Mouse (Mus musculus): ENCODE results near the gene 2210408I21Rik. TPM values are rescaled to one million over a fixed set of nuclear protein-coding genes. Genes with fewer than 3 reads are reported as not detected.
"Not testable (repeated sequence)": the region's sequence is repeated elsewhere in the genome, so short reads cannot be mapped to it uniquely, and the experiment has no call there.

The 2210408I21Rik gene
- total RNA-seq (2021), result 10 to 100 TPM; 25.4 to 25.5 TPM

- peak; percentile 93 to 94 for DNase-seq (ENCODE audit: low spot score in 2 of 2)
- intact Hi-C loops (cut with DNase I), result no loop called here
Observed at GRCm38 (mm10) chr13:77134931-77135620, at the start of gene 2210408I21Rik, which contains the start of gene Slf1. TSS of gene 2210408I21Rik (plus strand) at chr13:77135540. TSS of gene Slf1 (minus strand) at chr13:77135473.

GRCm38 (mm10) chr13:77092876-77093275 is 42.5 kb upstream of the 2210408I21Rik start:
- intact Hi-C loops (cut with DNase I), result not testable (repeated sequence)
- DNase-seq (ENCODE audit: low spot score in 2 of 2), result peak in 1 of 2 experiments; percentile 18

- no peak for DNase-seq (ENCODE audit: low spot score in 2 of 2)
- intact Hi-C loops (cut with DNase I), result no loop called here
Observed at GRCm38 (mm10) chr13:77107734-77108133, 27.6 kb upstream of the 2210408I21Rik start.

GRCm38 (mm10) chr13:77118695-77119094 is 16.6 kb upstream of the 2210408I21Rik start:
- intact Hi-C loops (cut with DNase I), result no loop called here
- no peak for DNase-seq (ENCODE audit: low spot score in 2 of 2)

- no peak for DNase-seq (ENCODE audit: low spot score in 2 of 2)
- intact Hi-C loops (cut with DNase I), result no loop called here
Observed at GRCm38 (mm10) chr13:77125159-77125558, 10.2 kb upstream of the 2210408I21Rik start.

GRCm38 (mm10) chr13:77128240-77128639 is 7.1 kb upstream of the 2210408I21Rik start:
- intact Hi-C loops (cut with DNase I), result no loop called here
- no peak for DNase-seq (ENCODE audit: low spot score in 2 of 2)

GRCm38 (mm10) chr13:77131132-77131531 is 4.2 kb upstream of the 2210408I21Rik start:
- DNase-seq (ENCODE audit: low spot score in 2 of 2), result no peak
- intact Hi-C loops (cut with DNase I), result no loop called here

GRCm38 (mm10) chr13:77135621-77135981 is 261 bp downstream of the 2210408I21Rik start:
- no peak for DNase-seq (ENCODE audit: low spot score in 2 of 2)
- intact Hi-C loops (cut with DNase I), result no loop called here

GRCm38 (mm10) chr13:77140890-77141289 is 5.5 kb downstream of the 2210408I21Rik start:
- intact Hi-C loops (cut with DNase I), result no loop called here
- no peak for DNase-seq (ENCODE audit: low spot score in 2 of 2)

GRCm38 (mm10) chr13:77177931-77178330 is 42.6 kb downstream of the 2210408I21Rik start:
- DNase-seq (ENCODE audit: low spot score in 2 of 2), result no peak
- intact Hi-C loops (cut with DNase I), result no loop called here

- no peak for DNase-seq (ENCODE audit: low spot score in 2 of 2)
- intact Hi-C loops (cut with DNase I), result no loop called here
Observed at GRCm38 (mm10) chr13:77190606-77191005, 55.3 kb downstream of the 2210408I21Rik start.

- DNase-seq (ENCODE audit: low spot score in 2 of 2), result no peak
- intact Hi-C loops (cut with DNase I), result no loop called here
Observed at GRCm38 (mm10) chr13:77192201-77192600, 56.9 kb downstream of the 2210408I21Rik start.

- intact Hi-C loops (cut with DNase I), result no loop called here
- DNase-seq (ENCODE audit: low spot score in 2 of 2), result no peak
Observed at GRCm38 (mm10) chr13:77208764-77209418, 73.6 kb downstream of the 2210408I21Rik start.

- intact Hi-C loops (cut with DNase I), result loop anchor here (10.0 kb wide), 1 partner anchor 248 kb away; no protein-coding TSS in a partner anchor
- DNase-seq (ENCODE audit: low spot score in 2 of 2), result no peak
Observed at GRCm38 (mm10) chr13:77213196-77213595, 77.9 kb downstream of the 2210408I21Rik start.

- intact Hi-C loops (cut with DNase I), result loop anchor here (10.0 kb wide), 1 partner anchor 251 kb away; no protein-coding TSS in a partner anchor
- no peak for DNase-seq (ENCODE audit: low spot score in 2 of 2)
Observed at GRCm38 (mm10) chr13:77215460-77215859, 80.1 kb downstream of the 2210408I21Rik start.

- intact Hi-C loops (cut with DNase I), result loop anchor here (10.0 kb wide), 1 partner anchor 253 kb away; no protein-coding TSS in a partner anchor
Observed at GRCm38 (mm10) chr13:77217672-77218280, 82.4 kb downstream of the 2210408I21Rik start.

GRCm38 (mm10) chr13:77221072-77221471 is 85.7 kb downstream of the 2210408I21Rik start:
- intact Hi-C loops (cut with DNase I), result no loop called here
- no peak for DNase-seq (ENCODE audit: low spot score in 2 of 2)

More at GRCm38 (mm10) chr13:77217672-77218280, 82.4 kb downstream of the 2210408I21Rik start:
- no peak for DNase-seq (ENCODE audit: low spot score in 2 of 2)

- intact Hi-C loops (cut with DNase I), result no loop called here
- DNase-seq (ENCODE audit: low spot score in 2 of 2), result no peak
Observed at GRCm38 (mm10) chr13:77256541-77256940, 121.2 kb downstream of the 2210408I21Rik start.

GRCm38 (mm10) chr13:77262715-77263338 is 127.5 kb downstream of the 2210408I21Rik start:
- no peak for DNase-seq (ENCODE audit: low spot score in 2 of 2)
- intact Hi-C loops (cut with DNase I), result no loop called here
